Comparison of ENCODE assay signal across 10 mouse cellular contexts in the genomic region with DNA sequence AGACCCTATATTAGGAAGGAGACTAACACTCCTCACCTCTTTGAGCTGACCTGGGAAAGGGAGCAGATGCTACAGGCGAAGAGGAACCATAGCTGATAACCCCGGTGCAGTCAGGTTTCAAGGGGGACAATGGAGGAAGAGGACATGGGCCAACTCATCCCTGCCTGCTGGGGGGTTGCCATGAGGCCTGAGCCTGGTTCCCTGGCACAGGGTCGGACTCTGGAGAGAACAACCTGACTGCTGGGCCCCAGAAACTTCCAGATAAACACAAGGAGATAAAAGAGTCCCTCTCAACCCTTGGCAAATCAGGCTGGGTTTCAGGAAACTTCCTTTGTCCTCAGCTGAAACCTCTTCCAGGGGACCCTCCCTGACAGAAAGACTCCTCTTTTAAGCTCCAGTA. TPM values are rescaled to one million over a fixed set of nuclear protein-coding genes. Genes with fewer than 3 reads are reported as not detected.
DNase-seq lines count a peak whose midpoint lies in the region; ATAC-seq and TF ChIP-seq lines count a peak whose summit lies in the region.
"Had no signal": no experiment of that assay in that cellular context is flagged by ENCODE, and none has a peak within 500 bp of the region (broad histone marks: within the 10 kb centered on the region; RNA-seq: fewer than 3 reads in every experiment).

No protein-coding gene starts in this region.

- no peaks in the 10 kb centered on the region for H3K36me3 ChIP-seq in hindbrain, postnatal 0 days (ENCODE audit: insufficient read depth, low read length)
- H3K36me3 ChIP-seq in hindbrain, embryonic 14.5 days (replicated peaks; ENCODE audit: control insufficient read depth, insufficient read depth) = no peaks in the 10 kb centered on the region
- 0 out of 2 replicates have a peak, but pooled peaks cover 2% of the 10 kb centered on the region for H3K36me3 ChIP-seq in midbrain, embryonic 10.5 days
- no peaks in the 10 kb centered on the region for H3K36me3 ChIP-seq in midbrain, embryonic 16.5 days (ENCODE audit: control insufficient read depth, insufficient read depth, low read length)
- 0 out of 2 replicates have a peak, but pooled peaks cover 3% of the 10 kb centered on the region for H3K36me3 ChIP-seq in heart, postnatal 0 days (replicated peaks; ENCODE audit: control insufficient read depth, insufficient read depth, low read length)
- no peaks in the 10 kb centered on the region for H3K36me3 ChIP-seq in stomach, embryonic 15.5 days
- no peaks in the 10 kb centered on the region for H3K36me3 ChIP-seq in midbrain, embryonic 11.5 days (ENCODE audit: control insufficient read depth, insufficient read depth, low read length)
- H3K36me3 ChIP-seq: embryonic facial prominence, embryonic 12.5 days had no signal

- H3K4me1 ChIP-seq in hindbrain, postnatal 0 days (ENCODE audit: insufficient read depth, low read length) = peaks cover 19% of the 10 kb centered on the region
- no peaks in the 10 kb centered on the region; the same call in 1 of the 2 replicates for H3K4me1 ChIP-seq in hindbrain, embryonic 14.5 days (replicated peaks; ENCODE audit: control insufficient read depth, insufficient read depth, low read length)
- H3K4me1 ChIP-seq in midbrain, embryonic 10.5 days = peaks cover 63% of the 10 kb centered on the region
- H3K4me1 ChIP-seq in midbrain, embryonic 16.5 days (ENCODE audit: control insufficient read depth, insufficient read depth, low read length) = peaks cover 5% of the 10 kb centered on the region; the same call in 1 of the 2 replicates
- H3K4me1 ChIP-seq in heart, postnatal 0 days (ENCODE audit: control insufficient read depth, insufficient read depth) = peaks cover 57% of the 10 kb centered on the region
- H3K4me1 ChIP-seq in stomach, embryonic 15.5 days = peaks cover 75% of the 10 kb centered on the region
- H3K4me1 ChIP-seq in midbrain, embryonic 11.5 days (ENCODE audit: control insufficient read depth, insufficient read depth, low read length) = no peaks in the 10 kb centered on the region

- no peak overlapping the region for H3K9ac ChIP-seq in hindbrain, postnatal 0 days (replicated peaks; ENCODE audit: low read length)
- no peak overlapping the region for H3K9ac ChIP-seq in hindbrain, embryonic 14.5 days
- H3K9ac ChIP-seq in midbrain, embryonic 16.5 days (ENCODE audit: low read depth, low read length) = no peak overlapping the region
- H3K9ac ChIP-seq in heart, postnatal 0 days (replicated peaks; ENCODE audit: low read depth, low read length) = no peak overlapping the region
- no peak overlapping the region for H3K9ac ChIP-seq in stomach, embryonic 15.5 days
- no peak overlapping the region for H3K9ac ChIP-seq in midbrain, embryonic 11.5 days (ENCODE audit: low read length)
- H3K9ac ChIP-seq: embryonic facial prominence, embryonic 12.5 days had no signal

- no peak overlapping the region for H3K4me2 ChIP-seq in hindbrain, postnatal 0 days (ENCODE audit: low read depth, low read length)
- no peak overlapping the region for H3K4me2 ChIP-seq in hindbrain, embryonic 14.5 days (replicated peaks)
- no peak overlapping the region for H3K4me2 ChIP-seq in midbrain, embryonic 16.5 days (ENCODE audit: low read length)
- H3K4me2 ChIP-seq in heart, postnatal 0 days (ENCODE audit: low read depth, low read length) = no peak overlapping the region
- H3K4me2 ChIP-seq in stomach, embryonic 15.5 days = no peak overlapping the region
- no peak overlapping the region for H3K4me2 ChIP-seq in midbrain, embryonic 11.5 days
- H3K4me2 ChIP-seq: embryonic facial prominence, embryonic 12.5 days had no signal

- TF ChIP-seq CTCF in hindbrain, postnatal 0 days (IDR thresholded peaks at IDR 0.05; ENCODE audit: low read depth) = no peak
- no peak for TF ChIP-seq CTCF in heart, postnatal 0 days (IDR thresholded peaks at IDR 0.05; ENCODE audit: low read depth)

- H3K4me3 ChIP-seq in hindbrain, postnatal 0 days (ENCODE audit: low read length) = no peak overlapping the region
- H3K4me3 ChIP-seq in hindbrain, embryonic 14.5 days (replicated peaks; ENCODE audit: low read length) = no peak overlapping the region
- H3K4me3 ChIP-seq in midbrain, embryonic 10.5 days = no peak overlapping the region
- H3K4me3 ChIP-seq in midbrain, embryonic 16.5 days (ENCODE audit: low read depth, low read length) = no peak overlapping the region
- no peak overlapping the region for H3K4me3 ChIP-seq in heart, postnatal 0 days (ENCODE audit: low read depth, low read length)
- H3K4me3 ChIP-seq in stomach, embryonic 15.5 days (replicated peaks) = no peak overlapping the region
- H3K4me3 ChIP-seq in midbrain, embryonic 11.5 days (ENCODE audit: low read depth, low read length) = no peak overlapping the region
- H3K4me3 ChIP-seq: embryonic facial prominence, embryonic 12.5 days had no signal

- 0 out of 2 replicates have a peak overlapping the region, but pooled peaks have one; percentile 43 for H3K27ac ChIP-seq in hindbrain, postnatal 0 days
- no peak overlapping the region for H3K27ac ChIP-seq in hindbrain, embryonic 14.5 days
- peak overlapping the region; percentile 69 for H3K27ac ChIP-seq in midbrain, embryonic 10.5 days (replicated peaks)
- no peak overlapping the region for H3K27ac ChIP-seq in midbrain, embryonic 16.5 days (ENCODE audit: low read length)
- peak overlapping the region; percentile 73 for H3K27ac ChIP-seq in heart, postnatal 0 days (ENCODE audit: low read depth)
- H3K27ac ChIP-seq in stomach, embryonic 15.5 days = 0 out of 2 replicates have a peak overlapping the region, but pooled peaks have one; percentile 45
- H3K27ac ChIP-seq in midbrain, embryonic 11.5 days (ENCODE audit: low read depth, low read length) = no peak overlapping the region

- no peak for TF ChIP-seq EP300 in heart, postnatal 0 days (IDR thresholded peaks at IDR 0.05; ENCODE audit: low read depth)

- H3K9me3 ChIP-seq in hindbrain, postnatal 0 days (ENCODE audit: low read length) = no peaks in the 10 kb centered on the region
- H3K9me3 ChIP-seq in hindbrain, embryonic 14.5 days (ENCODE audit: control insufficient read depth, low read length) = no peaks in the 10 kb centered on the region
- no peaks in the 10 kb centered on the region for H3K9me3 ChIP-seq in midbrain, embryonic 10.5 days (replicated peaks)
- H3K9me3 ChIP-seq in midbrain, embryonic 16.5 days (replicated peaks; ENCODE audit: control insufficient read depth, low read length, poor library complexity, severe bottlenecking) = no peaks in the 10 kb centered on the region
- no peaks in the 10 kb centered on the region for H3K9me3 ChIP-seq in heart, postnatal 0 days (replicated peaks; ENCODE audit: control insufficient read depth, low read length)
- H3K9me3 ChIP-seq in stomach, embryonic 15.5 days = no peaks in the 10 kb centered on the region
- H3K9me3 ChIP-seq in midbrain, embryonic 11.5 days (ENCODE audit: control insufficient read depth, low read length) = no peaks in the 10 kb centered on the region
- H3K9me3 ChIP-seq: embryonic facial prominence, embryonic 12.5 days had no signal

- ATAC-seq in hindbrain, postnatal 0 days = no peak
- no peak for ATAC-seq in hindbrain, embryonic 14.5 days (ENCODE audit: low FRiP score)
- no peak for ATAC-seq in midbrain, embryonic 16.5 days
- no peak for ATAC-seq in heart, postnatal 0 days (ENCODE audit: insufficient read depth, low read depth)
- ATAC-seq in stomach, embryonic 15.5 days (ENCODE audit: insufficient read depth, low FRiP score, low read depth) = no peak
- no peak for ATAC-seq in midbrain, embryonic 11.5 days (ENCODE audit: low FRiP score)

- WGBS in hindbrain, postnatal 0 days = 69% methylated on average over 3 of the region's 3 CpGs
- WGBS in hindbrain, embryonic 14.5 days = 76% methylated on average over 3 of the region's 3 CpGs
- 78% methylated on average over 3 of the region's 3 CpGs for WGBS in midbrain, embryonic 10.5 days
- 70% methylated on average over 3 of the region's 3 CpGs for WGBS in midbrain, embryonic 16.5 days
- whole genome bisulfite sequencing in heart, postnatal 0 days = 40% methylated on average over 3 of the region's 3 CpGs
- 57% methylated on average over 3 of the region's 3 CpGs for WGBS in stomach, embryonic 15.5 days
- WGBS in midbrain, embryonic 11.5 days = 80% methylated on average over 3 of the region's 3 CpGs

- no peaks in the 10 kb centered on the region for H3K27me3 ChIP-seq in hindbrain, postnatal 0 days (ENCODE audit: insufficient read depth, low read length)
- H3K27me3 ChIP-seq in hindbrain, embryonic 14.5 days (ENCODE audit: control insufficient read depth, insufficient read depth, low read length) = 0 out of 2 replicates have a peak, but pooled peaks cover under 1% of the 10 kb centered on the region
- peaks cover 16% of the 10 kb centered on the region for H3K27me3 ChIP-seq in midbrain, embryonic 10.5 days (ENCODE audit: low read depth, poor library complexity, severe bottlenecking)
- peaks cover 4% of the 10 kb centered on the region; the same call in 1 of the 2 replicates for H3K27me3 ChIP-seq in midbrain, embryonic 16.5 days (ENCODE audit: control insufficient read depth, insufficient read depth, low read depth, low read length)
- no peaks in the 10 kb centered on the region for H3K27me3 ChIP-seq in heart, postnatal 0 days (ENCODE audit: control insufficient read depth, insufficient read depth, low read length)
- no peaks in the 10 kb centered on the region for H3K27me3 ChIP-seq in stomach, embryonic 15.5 days (replicated peaks)
- no peaks in the 10 kb centered on the region; the same call in 1 of the 2 replicates for H3K27me3 ChIP-seq in midbrain, embryonic 11.5 days (ENCODE audit: control insufficient read depth, insufficient read depth, low read length)

- no peak for DNase-seq in hindbrain, postnatal 0 days (ENCODE audit: low spot score)
- no peak for DNase-seq in hindbrain, embryonic 14.5 days (ENCODE audit: low spot score)
- DNase-seq in midbrain, embryonic 10.5 days (ENCODE audit: low spot score) = no peak
- DNase-seq in heart, postnatal 0 days (ENCODE audit: low spot score) = no peak
- no peak for DNase-seq in midbrain, embryonic 11.5 days (ENCODE audit: low spot score, missing footprints)
- DNase-seq: layer of hippocampus, adult 9-11 months; thymus, postnatal 4 days had no signal

RNA-seq across cellular contexts. Expression of gene Lama5, which starts 7.4 kb away (rescaled TPM):
- total RNA-seq in hindbrain, postnatal 0 days (2014; rRNA removed) = 10.3 and 16.5 TPM in 2 replicates
- 2.7 and 3.5 TPM in 2 replicates for polyA plus RNA-seq in hindbrain, postnatal 0 days (2015; fragmentation: Nextera tagmentation; extraction: Ambion mirVana)
- 2.6 and 2.9 TPM in 2 replicates for polyA plus RNA-seq in hindbrain, embryonic 14.5 days (2014; fragmentation: Nextera tagmentation; extraction: Ambion mirVana)
- polyA plus RNA-seq in midbrain, embryonic 10.5 days (2016; fragmentation: Nextera tagmentation; extraction: Ambion mirVana) = 5.3 and 6.4 TPM in 2 replicates
- polyA plus RNA-seq in midbrain, embryonic 16.5 days (2015; fragmentation: Nextera tagmentation; extraction: Ambion mirVana) = 1.6 and 2.6 TPM in 2 replicates
- 69.6 and 95.7 TPM in 2 replicates for total RNA-seq in heart, postnatal 0 days (2014; rRNA removed; ENCODE audit: low replicate concordance)
- 16.6 and 16.9 TPM in 2 replicates for polyA plus RNA-seq in heart, postnatal 0 days (2015; fragmentation: Nextera tagmentation; extraction: Ambion mirVana)
- polyA plus RNA-seq in stomach, embryonic 15.5 days (2015; fragmentation: Nextera tagmentation; extraction: Ambion mirVana) = 45.6 and 47.5 TPM in 2 replicates
- 3.8 and 3.9 TPM in 2 replicates for polyA plus RNA-seq in midbrain, embryonic 11.5 days (2014; fragmentation: Nextera tagmentation; extraction: Ambion mirVana)

RNA-seq across cellular contexts. Expression of gene Rps21, which starts 38.9 kb away (rescaled TPM):
- total RNA-seq in hindbrain, postnatal 0 days (2014; rRNA removed) = 752 and 857 TPM in 2 replicates
- 445 and 465 TPM in 2 replicates for polyA plus RNA-seq in hindbrain, postnatal 0 days (2015; fragmentation: Nextera tagmentation; extraction: Ambion mirVana)
- 372 and 509 TPM in 2 replicates for polyA plus RNA-seq in hindbrain, embryonic 14.5 days (2014; fragmentation: Nextera tagmentation; extraction: Ambion mirVana)
- polyA plus RNA-seq in midbrain, embryonic 10.5 days (2016; fragmentation: Nextera tagmentation; extraction: Ambion mirVana) = 409 and 515 TPM in 2 replicates
- 295 and 298 TPM in 2 replicates for polyA plus RNA-seq in midbrain, embryonic 16.5 days (2015; fragmentation: Nextera tagmentation; extraction: Ambion mirVana)
- 706 and 957 TPM in 2 replicates for total RNA-seq in heart, postnatal 0 days (2014; rRNA removed; ENCODE audit: low replicate concordance)
- polyA plus RNA-seq in heart, postnatal 0 days (2015; fragmentation: Nextera tagmentation; extraction: Ambion mirVana) = 356 and 378 TPM in 2 replicates
- polyA plus RNA-seq in stomach, embryonic 15.5 days (2015; fragmentation: Nextera tagmentation; extraction: Ambion mirVana) = 516 and 531 TPM in 2 replicates
- polyA plus RNA-seq in midbrain, embryonic 11.5 days (2014; fragmentation: Nextera tagmentation; extraction: Ambion mirVana) = 443 and 494 TPM in 2 replicates

RNA-seq across cellular contexts. Expression of gene Adrm1, which starts 47.0 kb away (rescaled TPM):
- total RNA-seq in hindbrain, postnatal 0 days (2014; rRNA removed) = 107 and 119 TPM in 2 replicates
- polyA plus RNA-seq in hindbrain, postnatal 0 days (2015; fragmentation: Nextera tagmentation; extraction: Ambion mirVana) = 207 and 210 TPM in 2 replicates
- polyA plus RNA-seq in hindbrain, embryonic 14.5 days (2014; fragmentation: Nextera tagmentation; extraction: Ambion mirVana) = 148 and 149 TPM in 2 replicates
- polyA plus RNA-seq in midbrain, embryonic 10.5 days (2016; fragmentation: Nextera tagmentation; extraction: Ambion mirVana) = 270 and 277 TPM in 2 replicates
- 201 and 206 TPM in 2 replicates for polyA plus RNA-seq in midbrain, embryonic 16.5 days (2015; fragmentation: Nextera tagmentation; extraction: Ambion mirVana)
- 74.5 and 115 TPM in 2 replicates for total RNA-seq in heart, postnatal 0 days (2014; rRNA removed; ENCODE audit: low replicate concordance)
- polyA plus RNA-seq in heart, postnatal 0 days (2015; fragmentation: Nextera tagmentation; extraction: Ambion mirVana) = 130 and 156 TPM in 2 replicates
- polyA plus RNA-seq in stomach, embryonic 15.5 days (2015; fragmentation: Nextera tagmentation; extraction: Ambion mirVana) = 141 and 172 TPM in 2 replicates
- polyA plus RNA-seq in midbrain, embryonic 11.5 days (2014; fragmentation: Nextera tagmentation; extraction: Ambion mirVana) = 170 and 171 TPM in 2 replicates

RNA-seq across cellular contexts. Expression of gene Cables2, which starts 55.1 kb away (rescaled TPM):
- 56.8 and 60.5 TPM in 2 replicates for total RNA-seq in hindbrain, postnatal 0 days (2014; rRNA removed)
- polyA plus RNA-seq in hindbrain, postnatal 0 days (2015; fragmentation: Nextera tagmentation; extraction: Ambion mirVana) = 25.1 and 26.4 TPM in 2 replicates
- 40.6 and 40.9 TPM in 2 replicates for polyA plus RNA-seq in hindbrain, embryonic 14.5 days (2014; fragmentation: Nextera tagmentation; extraction: Ambion mirVana)
- polyA plus RNA-seq in midbrain, embryonic 10.5 days (2016; fragmentation: Nextera tagmentation; extraction: Ambion mirVana) = 12.1 and 14.0 TPM in 2 replicates
- polyA plus RNA-seq in midbrain, embryonic 16.5 days (2015; fragmentation: Nextera tagmentation; extraction: Ambion mirVana) = 24.2 and 25.6 TPM in 2 replicates
- 14.6 and 15.3 TPM in 2 replicates for total RNA-seq in heart, postnatal 0 days (2014; rRNA removed; ENCODE audit: low replicate concordance)
- polyA plus RNA-seq in heart, postnatal 0 days (2015; fragmentation: Nextera tagmentation; extraction: Ambion mirVana) = 6.2 and 6.5 TPM in 2 replicates
- 14.5 and 15.2 TPM in 2 replicates for polyA plus RNA-seq in stomach, embryonic 15.5 days (2015; fragmentation: Nextera tagmentation; extraction: Ambion mirVana)
- polyA plus RNA-seq in midbrain, embryonic 11.5 days (2014; fragmentation: Nextera tagmentation; extraction: Ambion mirVana) = 13.3 and 14.4 TPM in 2 replicates

Comparison
In these comparisons a context has a peak if more than half of its experiments do, and no peak if none do; other contexts are left out.
1. H3K27ac ChIP-seq: peak in hindbrain, postnatal 0 days (single experiment), midbrain, embryonic 10.5 days (single experiment), heart, postnatal 0 days (single experiment) and stomach, embryonic 15.5 days (single experiment); none in hindbrain, embryonic 14.5 days (single experiment), midbrain, embryonic 16.5 days (single experiment) and midbrain, embryonic 11.5 days (single experiment).